Mouse (Mus musculus): ENCODE results near the gene Myl6. TPM values are rescaled to one million over a fixed set of nuclear protein-coding genes. Genes with fewer than 3 reads are reported as not detected.

Myl6 gene
- polyA plus RNA-seq (2012; rRNA removed) = 1,229 and 1,412 TPM in 2 replicates

DNA sequence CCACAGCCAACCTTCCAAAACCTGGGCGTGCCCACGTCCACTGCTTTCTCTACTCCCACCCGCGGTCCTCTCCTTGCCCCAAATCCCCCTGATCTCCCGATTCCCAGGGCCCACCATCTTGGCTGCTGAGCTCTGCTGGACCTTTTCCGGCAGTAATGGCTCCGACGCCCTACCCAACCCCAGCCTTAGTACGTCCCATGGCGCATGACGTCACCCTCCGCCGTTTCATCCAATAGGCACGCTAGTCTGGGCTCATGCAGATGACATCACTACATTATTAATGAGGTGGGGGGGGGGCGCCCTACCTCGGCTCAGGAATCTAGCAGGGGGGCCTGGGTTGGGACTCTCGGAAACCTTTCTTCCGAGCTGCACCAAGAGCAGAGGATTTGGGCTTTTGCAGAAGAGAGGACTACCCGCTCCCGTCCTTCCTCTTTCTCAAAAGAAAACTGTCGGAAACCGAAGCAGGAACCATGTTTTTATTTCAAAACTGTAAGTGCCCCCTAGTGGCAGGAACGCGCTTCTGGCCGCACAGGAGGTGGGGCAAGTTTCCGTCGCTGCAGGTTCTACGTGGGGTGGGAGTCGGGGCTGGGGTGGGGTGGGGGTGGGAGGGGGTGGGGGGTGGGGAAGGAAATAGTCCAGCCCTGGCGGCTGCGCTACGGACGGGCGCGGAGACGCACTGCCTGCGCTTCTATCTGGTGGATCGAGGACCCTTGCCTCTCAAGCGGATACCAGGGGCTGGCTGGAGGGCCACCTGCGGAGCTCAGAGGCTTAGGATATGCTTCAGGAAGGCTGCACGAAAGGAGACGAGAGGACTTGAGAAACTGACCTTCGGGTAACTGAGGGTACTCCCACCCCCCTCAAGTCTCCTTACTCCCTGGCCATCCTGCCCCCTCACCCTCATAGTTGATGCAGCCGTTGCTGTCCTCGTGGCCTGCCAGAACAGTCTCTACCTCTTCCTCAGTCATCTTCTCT lies at the start of gene Myl6:
Myl6 (minus strand) TSS at position 451 of the 972 bp plus-strand sequence.

GRCm38 (mm10) chr10:128525671-128526308 lies 31.8 kb upstream of the Myl6 start, which contains the start of gene Esyt1:
TSS of gene Esyt1 (minus strand) at chr10:128525871.

DNA sequence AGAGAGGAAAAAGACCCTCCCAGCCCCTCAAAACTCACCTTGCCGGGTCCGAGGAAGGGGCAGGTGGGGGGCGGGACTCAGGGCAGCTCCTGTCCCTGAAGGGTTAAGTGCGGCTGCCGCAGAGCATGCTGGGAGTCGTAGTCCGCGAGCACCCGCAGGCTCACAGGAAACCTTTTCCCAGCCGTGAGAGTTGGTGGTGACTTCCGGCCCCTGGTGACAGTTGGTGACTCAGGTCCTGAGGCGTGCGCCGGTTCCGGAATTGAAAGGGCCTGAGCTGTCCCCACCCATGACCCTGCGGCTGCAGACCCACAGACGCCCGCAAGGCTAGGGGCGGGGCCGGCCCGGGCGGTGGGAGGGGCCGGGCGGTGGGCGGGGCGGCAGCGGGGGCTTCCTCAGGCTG lies 4.6 kb upstream of the Myl6 start, which contains the start of gene Myl6b:
Myl6b (minus strand) TSS at position 96 of the 400 bp plus-strand sequence.

DNA sequence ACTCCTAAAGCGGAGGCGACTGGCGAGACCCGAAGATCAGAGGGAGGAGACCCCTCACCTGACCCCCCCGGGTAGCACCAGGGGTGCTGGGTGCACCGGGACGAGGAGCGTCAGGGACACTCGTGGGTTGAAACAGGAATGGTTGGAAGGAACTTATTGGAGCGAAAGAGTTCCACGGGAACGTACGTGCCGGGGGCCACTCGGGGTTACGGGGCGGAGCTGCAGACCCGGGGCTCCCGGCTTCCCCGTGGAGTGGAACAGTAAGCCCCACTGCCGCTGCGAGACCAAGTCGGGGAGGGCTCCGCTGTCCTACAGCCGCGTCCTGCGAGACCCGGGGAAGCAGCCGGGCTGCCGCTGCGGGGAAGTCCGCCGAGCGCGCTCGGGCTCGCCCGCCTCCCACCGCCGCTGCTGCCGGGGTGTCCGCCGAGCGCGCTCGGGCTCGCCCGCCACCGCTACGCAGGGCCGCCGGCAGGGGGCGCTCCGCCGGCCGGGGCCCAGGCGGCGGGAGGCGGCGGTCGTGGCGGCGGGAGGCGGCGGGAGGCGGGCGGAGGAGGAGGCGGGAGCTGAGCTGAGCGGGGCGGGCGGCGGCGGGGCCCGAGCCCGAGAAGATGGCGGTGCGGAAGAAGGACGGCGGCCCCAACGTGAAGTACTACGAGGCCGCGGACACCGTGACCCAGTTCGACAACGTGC lies 35.1 kb downstream of the Myl6 start, which contains the start of gene Smarcc2:
Smarcc2 (plus strand) TSS at position 530 of the 690 bp plus-strand sequence.

Other genes starting within 250 kb of the Myl6 start
- gene Apon, start 240.0 kb downstream of the Myl6 start, polyA plus RNA-seq (2012; rRNA removed) = 0.12 TPM in 2 replicates
- gene Apof, start 225.5 kb downstream of the Myl6 start, polyA plus RNA-seq (2012; rRNA removed) = 0.12 and 0.17 TPM in 2 replicates
- 33.4 and 33.7 TPM in 2 replicates for gene Stat2, start 223.6 kb downstream of the Myl6 start, polyA plus RNA-seq (2012; rRNA removed)
- gene Il23a, start 195.4 kb downstream of the Myl6 start, polyA plus RNA-seq (2012; rRNA removed) = 0.12 and 0.13 TPM in 2 replicates
- gene Pan2, start 190.8 kb downstream of the Myl6 start, polyA plus RNA-seq (2012; rRNA removed) = 30.4 and 30.5 TPM in 2 replicates
- gene Cnpy2, start 171.7 kb downstream of the Myl6 start, polyA plus RNA-seq (2012; rRNA removed) = 88.9 and 96.2 TPM in 2 replicates
- 197 and 201 TPM in 2 replicates for gene Cs, start 156.4 kb downstream of the Myl6 start, polyA plus RNA-seq (2012; rRNA removed)
- gene Coq10a, start 125.1 kb downstream of the Myl6 start, polyA plus RNA-seq (2012; rRNA removed) = 86.2 and 87.5 TPM in 2 replicates
- 41.2 and 46.4 TPM in 2 replicates for gene Ankrd52, start 117.0 kb downstream of the Myl6 start, polyA plus RNA-seq (2012; rRNA removed)
- gene Slc39a5, start 92.9 kb downstream of the Myl6 start, polyA plus RNA-seq (2012; rRNA removed) = 0.53 and 0.54 TPM in 2 replicates
- gene Nabp2, start 82.7 kb downstream of the Myl6 start, polyA plus RNA-seq (2012; rRNA removed) = 95.9 and 102 TPM in 2 replicates
- 84.4 and 89.6 TPM in 2 replicates for gene Rnf41, start 82.5 kb downstream of the Myl6 start, polyA plus RNA-seq (2012; rRNA removed)
- 299 and 327 TPM in 2 replicates for gene Smarcc2, start 34.9 kb downstream of the Myl6 start, polyA plus RNA-seq (2012; rRNA removed)
- 50.3 and 54.8 TPM in 2 replicates for gene Myl6b, start 4.5 kb upstream of the Myl6 start, polyA plus RNA-seq (2012; rRNA removed)
- gene Esyt1, start 31.7 kb upstream of the Myl6 start, polyA plus RNA-seq (2012; rRNA removed) = 12.2 and 13.9 TPM in 2 replicates
- gene Zc3h10, start 53.6 kb upstream of the Myl6 start, polyA plus RNA-seq (2012; rRNA removed) = 16.5 and 17.2 TPM in 2 replicates
- 2,248 and 2,668 TPM in 2 replicates for gene Rpl41, start 55.2 kb upstream of the Myl6 start, polyA plus RNA-seq (2012; rRNA removed)
- gene Pa2g4, start 71.8 kb upstream of the Myl6 start, polyA plus RNA-seq (2012; rRNA removed) = 131 and 136 TPM in 2 replicates
- 1.5 and 1.7 TPM in 2 replicates for gene Erbb3, start 95.5 kb upstream of the Myl6 start, polyA plus RNA-seq (2012; rRNA removed)
- 964 and 983 TPM in 2 replicates for gene Rps26, start 132.6 kb upstream of the Myl6 start, polyA plus RNA-seq (2012; rRNA removed)
- 18.4 and 21.2 TPM in 2 replicates for gene Ikzf4, start 151.8 kb upstream of the Myl6 start, polyA plus RNA-seq (2012; rRNA removed)
- gene Suox, start 179.9 kb upstream of the Myl6 start, polyA plus RNA-seq (2012; rRNA removed) = 11.0 and 11.9 TPM in 2 replicates
- 116 and 119 TPM in 2 replicates for gene Rab5b, start 202.1 kb upstream of the Myl6 start, polyA plus RNA-seq (2012; rRNA removed)
- gene Pmel, start 210.1 kb upstream of the Myl6 start, polyA plus RNA-seq (2012; rRNA removed) = 0.27 and 0.47 TPM in 2 replicates
- gene Cdk2, start 210.9 kb upstream of the Myl6 start, polyA plus RNA-seq (2012; rRNA removed) = 15.9 and 18.7 TPM in 2 replicates

All from central nervous system, embryonic 18 days (tissue).